Mouse (Mus musculus): ENCODE data around the gene Car3.

DNA sequence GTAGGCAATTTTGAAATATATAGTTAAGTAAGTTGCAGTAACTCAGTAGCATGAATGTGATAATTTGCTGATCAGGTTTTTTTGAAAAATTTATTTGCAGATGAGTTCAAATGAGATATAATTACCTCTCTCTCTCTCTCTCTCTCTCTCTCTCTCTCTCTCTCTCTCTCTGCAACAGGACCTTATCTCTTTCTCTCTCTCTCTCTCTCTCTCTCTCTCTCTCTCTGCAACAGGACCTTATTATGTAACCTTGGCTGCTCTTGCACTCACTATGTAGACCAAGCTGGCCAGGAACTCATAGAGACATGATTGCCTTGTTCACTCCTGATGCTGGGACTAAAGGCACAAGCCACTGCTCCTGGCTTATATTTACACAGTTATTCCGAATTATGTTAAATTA lies 2.1 kb upstream of the Car3 start:
- TF ChIP-seq ZNF384 (IDR thresholded peaks at IDR 0.05; ENCODE audit: low read depth, low read length), result no peak
- no peak for TF ChIP-seq POLR2A (IDR thresholded peaks at IDR 0.05; ENCODE audit: control insufficient read depth in 1 of 2, insufficient read depth in 1 of 2, low read depth in 1 of 2, low read length in 2 of 2, poor library complexity in 1 of 2)
- TF ChIP-seq EP300 (IDR thresholded peaks at IDR 0.05; ENCODE audit: low read depth in 1 of 2, low read length in 2 of 2), result no peak
- no peak for TF ChIP-seq CTCF (IDR thresholded peaks at IDR 0.05 in 2 of 3, conservative IDR thresholded peaks at IDR 0.05 in 1 of 3; ENCODE audit: control insufficient read depth in 1 of 3, insufficient read depth in 1 of 3, low read depth in 2 of 3, low read length in 3 of 3, poor library complexity in 1 of 3, severe bottlenecking in 1 of 3)
- no peak for TF ChIP-seq NRF1 (IDR thresholded peaks at IDR 0.05; ENCODE audit: insufficient read depth, low read depth, low read length, poor library complexity, severe bottlenecking)
- TF ChIP-seq TAL1 (IDR thresholded peaks at IDR 0.05; ENCODE audit: low read length), result no peak

Data from MEL (cell line).